Mouse (Mus musculus) yolk sac, embryonic 10.5 days (tissue): ENCODE results near the gene Stk36.
A peak's percentile ranks its signal among the peaks of the same experiment; 100 is the strongest.

Experiments
- DNase-seq: peaks from one replicate; pipeline ENCODE4 v3.0.0-alpha.2; 2017; ENCODE audit warnings: low spot score

The Stk36 gene

GRCm38 (mm10) chr1:74601267-74601962 is at the start of gene Stk36, which contains the start of gene Rnf25:
Gene Stk36, plus strand, starts transcription at chr1:74601445.
Gene Rnf25, minus strand, starts transcription at chr1:74601397.
- DNase-seq: peak; percentile 84

GRCm38 (mm10) chr1:74559061-74559460 is 42.2 kb upstream of the Stk36 start:
- DNase-seq: no peak

- no peak for DNase-seq
Observed at GRCm38 (mm10) chr1:74565834-74566233, 35.4 kb upstream of the Stk36 start.

GRCm38 (mm10) chr1:74569739-74570719 is 31.2 kb upstream of the Stk36 start:
- DNase-seq: no peak

GRCm38 (mm10) chr1:74582621-74583020 is 18.6 kb upstream of the Stk36 start:
- no peak for DNase-seq

- DNase-seq: no peak
Observed at GRCm38 (mm10) chr1:74584616-74585398, 16.4 kb upstream of the Stk36 start.

- DNase-seq: no peak
Observed at GRCm38 (mm10) chr1:74587233-74587772, 13.9 kb upstream of the Stk36 start.

- DNase-seq: peak; percentile 99
Observed at GRCm38 (mm10) chr1:74587773-74588445, 13.3 kb upstream of the Stk36 start, which contains the start of the genes Zfp142 and Bcs1l. Gene Zfp142, minus strand, starts transcription at chr1:74588246. Gene Bcs1l, plus strand, starts transcription at chr1:74588289.

- no peak for DNase-seq
Observed at GRCm38 (mm10) chr1:74594434-74594833, 6.8 kb upstream of the Stk36 start.

GRCm38 (mm10) chr1:74600501-74601266 is 561 bp upstream of the Stk36 start:
- no peak for DNase-seq

- DNase-seq: no peak
Observed at GRCm38 (mm10) chr1:74624183-74624582, 22.9 kb downstream of the Stk36 start.

GRCm38 (mm10) chr1:74626076-74626475 is 24.8 kb downstream of the Stk36 start:
- DNase-seq: no peak

GRCm38 (mm10) chr1:74628001-74628400 is 26.8 kb downstream of the Stk36 start:
- DNase-seq: peak; percentile 74

GRCm38 (mm10) chr1:74632734-74633133 is 31.5 kb downstream of the Stk36 start:
- no peak for DNase-seq

GRCm38 (mm10) chr1:74643524-74643923 is 42.3 kb downstream of the Stk36 start:
- DNase-seq: no peak

- peak; percentile 28 for DNase-seq
Observed at GRCm38 (mm10) chr1:74643926-74644325, 42.7 kb downstream of the Stk36 start.

GRCm38 (mm10) chr1:74661448-74662195 is 60.4 kb downstream of the Stk36 start, which contains the start of gene Ttll4:
Gene Ttll4, plus strand, starts transcription at chr1:74661745.
- DNase-seq: peak; percentile 98

- no peak for DNase-seq
Observed at GRCm38 (mm10) chr1:74662253-74662865, 61.1 kb downstream of the Stk36 start.

GRCm38 (mm10) chr1:74665153-74665552 is 63.9 kb downstream of the Stk36 start:
- peak; percentile 8 for DNase-seq
